Mouse (Mus musculus) limb, embryonic 15.5 days (tissue): ENCODE measurements around the gene Oaz1. TPM values are rescaled to one million over a fixed set of nuclear protein-coding genes. Genes with fewer than 3 reads are reported as not detected.

Experiments used
- ATAC-seq: fragments of 200-750 bp; cut with Nextera tagmentation; 2 replicates; pipeline ENCODE4 v1.8.0; 2017; ENCODE audit warnings: low read depth, moderate TSS enrichment; ENCODE audit not compliant: insufficient number of reproducible peaks, low FRiP score, low TSS enrichment
- H3K27ac ChIP-seq: fragments of 300-500 bp; sonication (generic); 2 replicates; pipeline ENCODE4 v1.5.1; 2015; ENCODE audit warnings: moderate library complexity, mild to moderate bottlenecking, inconsistent platforms
- H3K27me3 ChIP-seq: fragments of 300-500 bp; sonication (generic); 2 replicates; pipeline ENCODE4 v1.6.1; 2015; ENCODE audit warnings: inconsistent platforms
- H3K36me3 ChIP-seq: fragments of 300-500 bp; sonication (generic); 2 replicates; pipeline ENCODE4 v1.6.1; 2015; ENCODE audit warnings: inconsistent platforms
- H3K4me1 ChIP-seq: fragments of 300-500 bp; sonication (generic); 2 replicates; pipeline ENCODE4 v1.6.1; 2015; ENCODE audit warnings: inconsistent platforms
- H3K4me2 ChIP-seq: fragments of 300-500 bp; sonication (generic); 2 replicates; pipeline ENCODE4 v1.6.1; 2015; ENCODE audit warnings: mild to moderate bottlenecking, inconsistent platforms
- H3K4me3 ChIP-seq: fragments of 300-500 bp; sonication (generic); 2 replicates; pipeline ENCODE4 v1.5.1; 2015; ENCODE audit warnings: mild to moderate bottlenecking, inconsistent platforms
- H3K9ac ChIP-seq: fragments of 300-500 bp; sonication (generic); 2 replicates; pipeline ENCODE4 v1.6.1; 2015; ENCODE audit warnings: inconsistent platforms
- H3K9me3 ChIP-seq: fragments of 300-500 bp; sonication (generic); 2 replicates; pipeline ENCODE4 v1.6.1; 2016; ENCODE audit warnings: inconsistent platforms
- WGBS: fragments of 180-500 bp; shearing (Covaris S2); methylation state at CpG from one replicate; pipeline ENCODE4 v1.1.7; 2015; 5-methylcytosine and 5-hydroxymethylcytosine counted together
- polyA plus RNA-seq: library from polyadenylated mRNA; unstranded; fragments of >200 nt; fragmentation: Nextera tagmentation; extraction: Ambion mirVana; gene quantifications from 2 replicates; pipeline ENCODE4 v1.2.1, GENCODE M21; 2015

Oaz1 gene
- polyA plus RNA-seq: 1,708 and 1,872 TPM in 2 replicates

- Histone ChIP-seq H3K4me2 (peak within 1 kb of the TSS; percentile 91), H3K9ac (peak within 1 kb of the TSS; percentile 94), H3K27ac (peak within 1 kb of the TSS; percentile 88), H3K4me1 (peaks cover 35% of the 10 kb centered on the region), H3K36me3 (peaks cover 20% of the 10 kb centered on the region), H3K27me3 (no peaks in the 10 kb centered on the region), H3K4me3 (peak within 1 kb of the TSS; percentile 74), H3K9me3 (no peaks in the 10 kb centered on the region)
- peak; percentile 97 for ATAC-seq
- WGBS: under 1% methylated on average over 80 of the region's 82 CpGs
These were observed at the start of gene Oaz1 for GRCm38 (mm10) chr10:80826151-80827062. Oaz1 (plus strand) TSS chr10:80826656.

DNA sequence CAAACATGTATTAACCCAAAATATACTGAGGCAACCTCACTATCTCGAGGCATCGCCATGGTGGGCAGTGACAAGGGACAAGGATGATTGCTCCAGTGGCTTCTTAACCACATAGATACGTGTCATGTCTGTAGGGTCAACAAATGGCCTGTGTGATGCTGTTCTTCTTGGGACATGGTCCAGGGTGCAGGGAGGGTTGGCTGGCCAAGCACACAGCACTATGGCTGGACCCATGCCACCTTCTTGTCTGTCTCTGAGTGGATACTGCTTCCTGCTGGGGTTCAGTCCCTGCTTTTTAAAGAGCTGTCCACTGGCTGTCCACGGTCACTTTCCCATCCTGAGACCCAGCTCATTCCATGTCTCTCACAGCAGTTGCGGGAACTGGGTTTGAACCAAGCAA is 49.3 kb upstream of the Oaz1 start:
- no peak for ATAC-seq

DNA sequence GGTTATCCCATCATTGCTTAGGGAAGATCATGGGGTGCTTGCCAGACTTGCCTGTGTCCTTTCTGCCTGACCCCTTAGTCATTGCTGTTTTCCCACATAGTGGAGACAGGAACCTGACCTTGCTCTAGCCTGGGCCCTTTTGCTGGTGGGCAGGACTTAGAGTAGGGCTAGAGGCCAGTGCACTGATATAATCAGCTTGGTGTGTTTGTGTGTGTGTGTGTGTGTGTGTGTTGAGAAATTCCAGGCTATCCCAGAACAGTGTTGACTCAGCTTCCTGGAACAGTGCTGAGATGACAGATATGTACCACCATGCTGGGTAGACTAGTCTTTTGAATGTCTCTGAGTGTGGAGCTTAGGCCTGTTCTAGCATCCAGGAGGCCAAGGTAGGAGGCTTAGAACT is 46.9 kb upstream of the Oaz1 start:
- Histone ChIP-seq H3K4me2 (no peak overlapping the region), H3K9me3 (no peaks in the 10 kb centered on the region), H3K27ac (no peak overlapping the region), H3K27me3 (no peaks in the 10 kb centered on the region), H3K36me3 (peaks cover 99% of the 10 kb centered on the region), H3K4me3 (no peak overlapping the region), H3K9ac (no peak overlapping the region), H3K4me1 (peaks cover 5% of the 10 kb centered on the region)
- no peak for ATAC-seq

More for the DNA sequence above, 49.3 kb upstream of the Oaz1 start:
- H3K4me2 ChIP-seq: no peak overlapping the region
- no peak overlapping the region for H3K9ac ChIP-seq
- H3K27me3 ChIP-seq: no peaks in the 10 kb centered on the region
- H3K27ac ChIP-seq: no peak overlapping the region
- H3K4me3 ChIP-seq: no peak overlapping the region
- no peaks in the 10 kb centered on the region for H3K9me3 ChIP-seq
- peaks cover 24% of the 10 kb centered on the region for H3K4me1 ChIP-seq
- 93% methylated on average over 5 of the region's 5 CpGs for WGBS
- peaks cover 95% of the 10 kb centered on the region for H3K36me3 ChIP-seq

GRCm38 (mm10) chr10:80784302-80784701 is 42.2 kb upstream of the Oaz1 start:
- Histone ChIP-seq H3K4me2 (no peak overlapping the region), H3K9me3 (no peaks in the 10 kb centered on the region), H3K4me3 (no peak overlapping the region), H3K4me1 (no peaks in the 10 kb centered on the region), H3K36me3 (peaks cover 100% of the 10 kb centered on the region), H3K9ac (no peak overlapping the region), H3K27ac (no peak overlapping the region), H3K27me3 (no peaks in the 10 kb centered on the region)
- WGBS: 98% methylated on average over 2 of the region's 2 CpGs
- no peak for ATAC-seq

DNA sequence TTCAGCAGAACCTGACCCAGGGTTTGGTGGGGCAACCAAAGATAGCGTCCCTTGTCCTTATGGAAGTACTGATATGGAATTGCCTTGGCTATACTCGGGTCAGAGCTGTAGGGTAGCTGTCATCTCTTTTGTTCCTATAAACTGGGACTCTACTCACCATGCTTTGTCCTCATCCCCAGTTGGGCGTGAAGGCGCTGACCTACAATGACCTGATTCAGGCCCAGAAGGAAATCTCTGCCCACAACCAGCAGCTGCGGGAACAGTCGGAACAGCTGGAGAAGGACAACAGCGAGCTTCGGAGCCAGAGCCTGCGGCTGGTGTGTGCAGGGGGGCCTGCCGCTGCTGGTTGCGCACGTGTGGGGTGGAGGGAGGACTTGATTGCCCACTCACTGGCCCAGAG is 41.6 kb upstream of the Oaz1 start:
- no peak overlapping the region for H3K9ac ChIP-seq
- no peak overlapping the region for H3K4me3 ChIP-seq
- H3K27me3 ChIP-seq: no peaks in the 10 kb centered on the region
- peaks cover 98% of the 10 kb centered on the region for H3K36me3 ChIP-seq
- no peak for ATAC-seq
- WGBS: 91% methylated on average over 12 of the region's 12 CpGs
- no peak overlapping the region for H3K27ac ChIP-seq
- H3K4me1 ChIP-seq: no peaks in the 10 kb centered on the region
- H3K9me3 ChIP-seq: no peaks in the 10 kb centered on the region
- no peak overlapping the region for H3K4me2 ChIP-seq

GRCm38 (mm10) chr10:80785963-80786362 is 40.5 kb upstream of the Oaz1 start:
- no peak overlapping the region for H3K4me3 ChIP-seq
- no peak for ATAC-seq

DNA sequence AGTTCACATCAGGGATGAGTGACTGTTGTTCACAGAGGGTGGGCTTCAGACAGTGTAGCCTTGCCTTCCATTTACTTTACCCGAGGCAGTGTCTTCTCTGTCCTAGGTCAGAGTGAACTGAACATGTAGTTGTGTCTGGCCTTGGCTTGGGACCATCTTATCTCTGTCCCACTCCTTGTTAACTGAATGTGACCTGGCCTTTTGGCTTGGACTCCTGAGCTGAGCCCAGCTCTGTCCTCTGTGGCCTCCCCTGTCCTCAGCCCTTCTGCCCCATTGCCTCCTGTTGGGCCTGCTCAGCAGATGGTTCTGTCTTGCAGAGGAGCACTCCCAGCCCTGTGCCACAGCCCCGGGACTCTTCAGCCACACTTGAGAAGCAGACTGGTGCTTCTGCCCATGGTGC is 38.9 kb upstream of the Oaz1 start:
- Histone ChIP-seq H3K27me3 (no peaks in the 10 kb centered on the region), H3K36me3 (peaks cover 98% of the 10 kb centered on the region), H3K4me1 (0 out of 2 replicates have a peak, but pooled peaks cover 8% of the 10 kb centered on the region), H3K9me3 (no peaks in the 10 kb centered on the region), H3K4me2 (no peak overlapping the region), H3K27ac (no peak overlapping the region), H3K9ac (no peak overlapping the region), H3K4me3 (no peak overlapping the region)
- 82% methylated on average over 2 of the region's 2 CpGs for WGBS
- no peak for ATAC-seq

More at GRCm38 (mm10) chr10:80785963-80786362, 40.5 kb upstream of the Oaz1 start:
- H3K4me1 ChIP-seq: no peaks in the 10 kb centered on the region
- H3K27me3 ChIP-seq: no peaks in the 10 kb centered on the region
- no peaks in the 10 kb centered on the region for H3K9me3 ChIP-seq
- no peak overlapping the region for H3K4me2 ChIP-seq
- H3K9ac ChIP-seq: no peak overlapping the region
- H3K27ac ChIP-seq: no peak overlapping the region
- H3K36me3 ChIP-seq: peaks cover 98% of the 10 kb centered on the region
- 92% methylated on average over 11 of the region's 11 CpGs for WGBS

- no peak overlapping the region for H3K9ac ChIP-seq
- H3K4me2 ChIP-seq: no peak overlapping the region
- 0 out of 2 replicates have a peak, but pooled peaks cover 8% of the 10 kb centered on the region for H3K4me1 ChIP-seq
- 86% methylated on average over 19 of the region's 19 CpGs for WGBS
- no peak for ATAC-seq
- no peaks in the 10 kb centered on the region for H3K9me3 ChIP-seq
- peaks cover 97% of the 10 kb centered on the region for H3K36me3 ChIP-seq
- no peak overlapping the region for H3K4me3 ChIP-seq
- H3K27ac ChIP-seq: peak overlapping the region; percentile 43; the same call in 1 of the 2 replicates
- no peaks in the 10 kb centered on the region for H3K27me3 ChIP-seq
These were observed 35.6 kb upstream of the Oaz1 start for GRCm38 (mm10) chr10:80790761-80791404.

GRCm38 (mm10) chr10:80791476-80792174 is 34.8 kb upstream of the Oaz1 start:
- Histone ChIP-seq H3K4me1 (peaks cover 15% of the 10 kb centered on the region), H3K9ac (no peak overlapping the region), H3K27ac (peak overlapping the region; percentile 43; the same call in 1 of the 2 replicates), H3K4me2 (no peak overlapping the region), H3K27me3 (no peaks in the 10 kb centered on the region), H3K9me3 (no peaks in the 10 kb centered on the region), H3K36me3 (peaks cover 97% of the 10 kb centered on the region), H3K4me3 (no peak overlapping the region)
- 79% methylated on average over 33 of the region's 33 CpGs for WGBS
- ATAC-seq: no peak

DNA sequence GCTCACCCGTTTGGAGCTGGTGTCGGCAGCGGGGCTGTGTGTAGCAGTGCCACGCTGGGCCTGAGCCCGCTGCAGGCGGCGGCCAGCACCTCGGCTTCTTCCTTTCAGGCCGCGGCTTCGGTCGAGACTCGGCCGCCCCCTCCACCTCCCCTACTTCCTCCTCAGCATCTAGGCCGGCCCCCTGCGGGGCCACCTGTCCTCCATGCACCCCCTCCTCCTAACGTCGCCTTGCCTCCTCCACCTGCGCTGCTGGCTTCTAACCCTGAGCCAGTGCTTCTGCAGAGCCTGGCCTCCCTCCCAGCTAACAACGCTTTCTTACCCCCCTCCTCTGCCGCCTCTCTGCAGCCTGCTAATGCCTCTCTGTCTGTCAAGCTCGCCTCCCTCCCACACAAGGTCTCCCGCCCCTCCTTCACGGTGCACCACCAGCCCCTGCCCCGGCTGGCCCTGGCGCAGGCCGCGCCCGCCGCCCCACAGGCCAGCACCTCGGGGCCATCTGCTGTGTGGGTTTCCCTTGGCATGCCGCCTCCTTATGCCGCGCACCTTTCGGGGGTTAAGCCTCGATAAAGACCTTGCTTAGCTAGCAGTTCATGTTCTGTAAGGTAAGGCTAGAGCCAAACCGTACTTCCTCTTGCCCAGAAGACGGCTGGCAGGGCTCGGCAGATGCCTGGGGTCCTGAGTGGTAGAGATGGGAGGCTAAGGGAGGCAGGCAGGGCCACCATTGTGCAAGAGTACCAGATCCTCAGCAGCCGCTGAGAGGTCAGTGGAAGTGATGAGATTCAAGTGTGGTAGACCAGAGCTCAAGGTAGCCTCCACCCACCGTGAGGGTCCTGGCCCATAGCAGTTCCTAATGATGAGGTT is 34.1 kb upstream of the Oaz1 start:
- no peak for ATAC-seq
- Histone ChIP-seq H3K36me3 (peaks cover 90% of the 10 kb centered on the region), H3K4me2 (no peak overlapping the region), H3K9ac (no peak overlapping the region), H3K4me1 (peaks cover 22% of the 10 kb centered on the region), H3K27me3 (no peaks in the 10 kb centered on the region), H3K4me3 (no peak overlapping the region), H3K9me3 (no peaks in the 10 kb centered on the region), H3K27ac (no peak overlapping the region)
- WGBS: 67% methylated on average over 41 of the region's 41 CpGs
